Mouse (Mus musculus): ENCODE results near the gene Rnase4. TPM values are rescaled to one million over a fixed set of nuclear protein-coding genes. Genes with fewer than 3 reads are reported as not detected.

Rnase4 gene
- polyA plus RNA-seq (2014; fragmentation: Illumina TruSeq; extraction: RNeasy Lipid Tissue Mini Kit (QIAGEN cat#74804); ENCODE audit: low read depth, low replicate concordance): 18.4 TPM

GRCm38 (mm10) chr14:51090921-51091900, at the start of gene Rnase4, which contains the start of gene Ang:
Gene Rnase4, plus strand, starts transcription at chr14:51091077.
Gene Ang, plus strand, starts transcription at chr14:51091150.

GRCm38 (mm10) chr14:51041769-51042168, 49.1 kb upstream of the Rnase4 start, which contains the start of gene Rnase9:
Gene Rnase9, minus strand, starts transcription at chr14:51041869.

GRCm38 (mm10) chr14:51050063-51050462, 40.8 kb upstream of the Rnase4 start, which contains the start of gene Rnase11:
Gene Rnase11, minus strand, starts transcription at chr14:51050163.

GRCm38 (mm10) chr14:51057401-51057831, 33.5 kb upstream of the Rnase4 start, which contains the start of gene Rnase12:
Gene Rnase12, minus strand, starts transcription at chr14:51057661.

GRCm38 (mm10) chr14:51074335-51074734, 16.5 kb upstream of the Rnase4 start, which contains the start of gene Olfr750:
Gene Olfr750, minus strand, starts transcription at chr14:51074435.

GRCm38 (mm10) chr14:51113916-51114560, 23.2 kb downstream of the Rnase4 start, which contains the start of gene Eddm3b:
Gene Eddm3b, plus strand, starts transcription at chr14:51114426.

GRCm38 (mm10) chr14:51146685-51147084, 55.8 kb downstream of the Rnase4 start, which contains the start of gene Rnase1:
Gene Rnase1, minus strand, starts transcription at chr14:51146785.

Other genes starting within 250 kb of the Rnase4 start
- gene Tep1, start 220.5 kb upstream of the Rnase4 start, polyA plus RNA-seq (2014; fragmentation: Illumina TruSeq; extraction: RNeasy Lipid Tissue Mini Kit (QIAGEN cat#74804); ENCODE audit: low read depth, low replicate concordance): 2.8 TPM
- gene Klhl33, start 193.6 kb upstream of the Rnase4 start, polyA plus RNA-seq (2014; fragmentation: Illumina TruSeq; extraction: RNeasy Lipid Tissue Mini Kit (QIAGEN cat#74804); ENCODE audit: low read depth, low replicate concordance): 0.06 TPM
- 12.3 TPM for gene Osgep, start 166.2 kb upstream of the Rnase4 start, polyA plus RNA-seq (2014; fragmentation: Illumina TruSeq; extraction: RNeasy Lipid Tissue Mini Kit (QIAGEN cat#74804); ENCODE audit: low read depth, low replicate concordance)
- 20.7 TPM for gene Apex1, start 166.1 kb upstream of the Rnase4 start, polyA plus RNA-seq (2014; fragmentation: Illumina TruSeq; extraction: RNeasy Lipid Tissue Mini Kit (QIAGEN cat#74804); ENCODE audit: low read depth, low replicate concordance)
- 17.5 TPM for gene Pip4p1, start 160.2 kb upstream of the Rnase4 start, polyA plus RNA-seq (2014; fragmentation: Illumina TruSeq; extraction: RNeasy Lipid Tissue Mini Kit (QIAGEN cat#74804); ENCODE audit: low read depth, low replicate concordance)
- 6.9 TPM for gene Pnp, start 160.0 kb upstream of the Rnase4 start, polyA plus RNA-seq (2014; fragmentation: Illumina TruSeq; extraction: RNeasy Lipid Tissue Mini Kit (QIAGEN cat#74804); ENCODE audit: low read depth, low replicate concordance)
- gene Gm49342, start 146.6 kb upstream of the Rnase4 start, polyA plus RNA-seq (2014; fragmentation: Illumina TruSeq; extraction: RNeasy Lipid Tissue Mini Kit (QIAGEN cat#74804); ENCODE audit: low read depth, low replicate concordance): not detected
- 5.4 TPM for gene Pnp2, start 135.1 kb upstream of the Rnase4 start, polyA plus RNA-seq (2014; fragmentation: Illumina TruSeq; extraction: RNeasy Lipid Tissue Mini Kit (QIAGEN cat#74804); ENCODE audit: low read depth, low replicate concordance)
- 8.1 TPM for gene Rnase10, start 83.3 kb upstream of the Rnase4 start, polyA plus RNA-seq (2014; fragmentation: Illumina TruSeq; extraction: RNeasy Lipid Tissue Mini Kit (QIAGEN cat#74804); ENCODE audit: low read depth, low replicate concordance)
- gene Rnase9, start 49.2 kb upstream of the Rnase4 start, polyA plus RNA-seq (2014; fragmentation: Illumina TruSeq; extraction: RNeasy Lipid Tissue Mini Kit (QIAGEN cat#74804); ENCODE audit: low read depth, low replicate concordance): 2.0 TPM
- gene Rnase11, start 40.9 kb upstream of the Rnase4 start, polyA plus RNA-seq (2014; fragmentation: Illumina TruSeq; extraction: RNeasy Lipid Tissue Mini Kit (QIAGEN cat#74804); ENCODE audit: low read depth, low replicate concordance): 0.34 TPM
- 1.3 TPM for gene Rnase12, start 33.4 kb upstream of the Rnase4 start, polyA plus RNA-seq (2014; fragmentation: Illumina TruSeq; extraction: RNeasy Lipid Tissue Mini Kit (QIAGEN cat#74804); ENCODE audit: low read depth, low replicate concordance)
- 0.29 TPM for gene Olfr750, start 16.6 kb upstream of the Rnase4 start, polyA plus RNA-seq (2014; fragmentation: Illumina TruSeq; extraction: RNeasy Lipid Tissue Mini Kit (QIAGEN cat#74804); ENCODE audit: low read depth, low replicate concordance)
- gene Ang, start 73 bp downstream of the Rnase4 start, polyA plus RNA-seq (2014; fragmentation: Illumina TruSeq; extraction: RNeasy Lipid Tissue Mini Kit (QIAGEN cat#74804); ENCODE audit: low read depth, low replicate concordance): 0.56 TPM
- 0.88 TPM for gene Eddm3b, start 23.3 kb downstream of the Rnase4 start, polyA plus RNA-seq (2014; fragmentation: Illumina TruSeq; extraction: RNeasy Lipid Tissue Mini Kit (QIAGEN cat#74804); ENCODE audit: low read depth, low replicate concordance)
- gene Rnase6, start 32.8 kb downstream of the Rnase4 start, polyA plus RNA-seq (2014; fragmentation: Illumina TruSeq; extraction: RNeasy Lipid Tissue Mini Kit (QIAGEN cat#74804); ENCODE audit: low read depth, low replicate concordance): 0.80 TPM
- not detected for gene Rnase1, start 55.7 kb downstream of the Rnase4 start, polyA plus RNA-seq (2014; fragmentation: Illumina TruSeq; extraction: RNeasy Lipid Tissue Mini Kit (QIAGEN cat#74804); ENCODE audit: low read depth, low replicate concordance)
- not detected for gene Rnase2b, start 71.2 kb downstream of the Rnase4 start, polyA plus RNA-seq (2014; fragmentation: Illumina TruSeq; extraction: RNeasy Lipid Tissue Mini Kit (QIAGEN cat#74804); ENCODE audit: low read depth, low replicate concordance)
- gene Ang2, start 108.1 kb downstream of the Rnase4 start, polyA plus RNA-seq (2014; fragmentation: Illumina TruSeq; extraction: RNeasy Lipid Tissue Mini Kit (QIAGEN cat#74804); ENCODE audit: low read depth, low replicate concordance): not detected
- not detected for gene Ear14, start 112.3 kb downstream of the Rnase4 start, polyA plus RNA-seq (2014; fragmentation: Illumina TruSeq; extraction: RNeasy Lipid Tissue Mini Kit (QIAGEN cat#74804); ENCODE audit: low read depth, low replicate concordance)
- not detected for gene Rnase2a, start 165.0 kb downstream of the Rnase4 start, polyA plus RNA-seq (2014; fragmentation: Illumina TruSeq; extraction: RNeasy Lipid Tissue Mini Kit (QIAGEN cat#74804); ENCODE audit: low read depth, low replicate concordance)

Measured in testis, adult 10 weeks (tissue).